Mouse (Mus musculus): ENCODE measurements around the gene Add3.

GRCm38 (mm10) chr19:53260261-53260660, 120.0 kb downstream of the Add3 start:
- TF ChIP-seq CTCF (IDR thresholded peaks at IDR 0.05; ENCODE audit: low read depth) (no peak), EP300 (optimal IDR thresholded peaks at IDR 0.05) (no peak)
